Mouse (Mus musculus): Measurements from ENCODE around the gene Enox1. TPM values are rescaled to one million over a fixed set of nuclear protein-coding genes. Genes with fewer than 3 reads are reported as not detected.

The Enox1 gene
- polyA plus RNA-seq, 1 experiment, result 0.28 TPM

DNA sequence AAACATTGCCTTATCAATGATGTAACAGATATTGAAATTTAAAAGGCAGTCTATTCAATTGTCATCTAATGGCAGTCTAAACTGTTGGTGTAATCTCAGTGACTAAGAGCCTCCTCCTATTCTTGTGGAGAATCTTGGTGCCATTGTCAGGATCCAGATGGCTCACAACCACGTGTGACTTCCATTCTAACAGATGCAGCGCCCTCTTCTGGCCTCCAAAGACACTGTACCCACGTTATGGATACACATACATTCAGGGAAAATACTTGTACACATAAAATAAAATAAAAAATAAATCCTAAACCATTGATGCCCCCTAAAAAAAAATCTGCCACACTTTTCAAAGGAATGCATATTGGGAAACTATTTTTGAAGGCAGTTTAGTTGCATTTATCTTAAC lies 216.6 kb downstream of the Enox1 start:
- Histone ChIP-seq H3K4me3 (replicated peaks; ENCODE audit: extremely low read depth, low read depth, low read length) (no peak overlapping the region), H3K4me1 (ENCODE audit: control insufficient read depth, insufficient read depth, low read length) (no peaks in the 10 kb centered on the region)
- TF ChIP-seq CTCF (IDR thresholded peaks at IDR 0.05; ENCODE audit: insufficient read depth, low read length), result no peak
- TF ChIP-seq POLR2A (IDR thresholded peaks at IDR 0.05; ENCODE audit: borderline replicate concordance, extremely low read depth, low read depth, low read length), result no peak
- DNase-seq, result no peak
- 67% methylated on average over 3 of the region's 3 CpGs for WGBS

DNA sequence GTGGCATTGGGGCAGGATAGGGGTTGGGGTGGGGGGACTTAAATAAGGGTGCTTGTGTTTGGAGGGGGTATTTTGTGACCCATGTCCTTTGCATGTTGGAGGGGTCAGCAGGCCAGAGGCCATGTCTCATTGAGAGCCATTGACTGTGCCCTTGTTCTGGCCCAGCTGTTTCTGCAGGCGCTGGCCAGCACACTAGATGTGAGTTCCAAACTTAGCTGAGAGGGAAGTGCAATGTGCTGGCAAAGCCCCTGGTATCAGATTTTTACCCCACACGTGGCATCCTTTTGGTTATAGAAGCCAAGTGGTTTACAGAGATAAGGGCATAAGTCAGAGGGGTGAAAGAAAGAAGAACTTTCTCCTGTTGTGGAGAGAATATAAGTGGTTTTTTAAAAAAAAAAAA lies 218.5 kb downstream of the Enox1 start:
- Histone ChIP-seq H3K4me1 (ENCODE audit: control insufficient read depth, insufficient read depth, low read length) (no peaks in the 10 kb centered on the region), H3K4me3 (replicated peaks; ENCODE audit: extremely low read depth, low read depth, low read length) (no peak overlapping the region)
- TF ChIP-seq POLR2A (IDR thresholded peaks at IDR 0.05; ENCODE audit: borderline replicate concordance, extremely low read depth, low read depth, low read length), result no peak
- no peak for TF ChIP-seq CTCF (IDR thresholded peaks at IDR 0.05; ENCODE audit: insufficient read depth, low read length)
- no peak for DNase-seq
- WGBS, result 28% methylated on average over 2 of the region's 2 CpGs

DNA sequence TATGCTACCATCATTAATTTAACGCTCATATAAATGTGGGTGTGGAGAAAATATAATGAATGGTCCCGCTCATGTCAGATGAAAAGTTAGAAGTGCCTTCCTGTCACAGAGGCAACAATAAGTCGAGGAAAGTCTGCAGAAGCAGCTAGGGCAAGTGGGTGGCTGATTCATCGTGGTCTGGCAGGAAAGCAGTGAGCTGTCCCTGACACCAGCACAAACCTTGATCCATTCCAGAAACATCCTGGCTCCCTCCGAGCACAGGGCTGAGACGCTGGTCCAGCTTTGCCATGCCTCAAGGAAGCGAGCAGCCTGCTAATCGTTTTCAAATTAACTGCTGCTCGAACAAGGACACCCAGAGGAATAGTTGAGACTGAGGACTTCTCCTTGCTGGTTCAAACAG lies 219.1 kb downstream of the Enox1 start:
- H3K4me1 ChIP-seq (ENCODE audit: control insufficient read depth, insufficient read depth, low read length), result no peaks in the 10 kb centered on the region
- H3K4me3 ChIP-seq (replicated peaks; ENCODE audit: extremely low read depth, low read depth, low read length), result no peak overlapping the region
- 25% methylated on average over 9 of the region's 9 CpGs for WGBS
- no peak for TF ChIP-seq CTCF (IDR thresholded peaks at IDR 0.05; ENCODE audit: insufficient read depth, low read length)
- TF ChIP-seq POLR2A (IDR thresholded peaks at IDR 0.05; ENCODE audit: borderline replicate concordance, extremely low read depth, low read depth, low read length), result no peak
- no peak for DNase-seq

DNA sequence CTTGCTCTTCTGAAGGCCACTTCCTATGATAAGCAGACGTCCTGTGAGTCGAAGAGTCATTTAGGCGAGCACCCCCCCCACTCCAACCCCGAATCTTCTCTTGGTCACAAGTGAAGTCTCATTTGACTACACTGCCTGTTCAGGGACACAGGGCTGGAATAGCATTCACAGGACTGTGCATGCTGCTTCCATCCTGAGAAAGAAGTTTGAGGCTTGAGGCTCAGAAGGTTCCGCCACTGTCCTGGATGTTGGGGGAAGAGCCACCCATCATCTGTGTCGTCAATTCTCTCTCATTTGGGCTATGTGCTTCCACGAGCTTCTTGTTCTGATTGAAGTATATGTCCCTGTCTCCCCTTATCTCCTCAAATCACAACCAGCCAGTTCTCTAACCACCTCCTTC lies 220.2 kb downstream of the Enox1 start:
- 57% methylated on average over 7 of the region's 7 CpGs for WGBS
- DNase-seq, result no peak
- TF ChIP-seq CTCF (IDR thresholded peaks at IDR 0.05; ENCODE audit: insufficient read depth, low read length) (no peak), POLR2A (IDR thresholded peaks at IDR 0.05; ENCODE audit: borderline replicate concordance, extremely low read depth, low read depth, low read length) (no peak)
- H3K4me3 ChIP-seq (replicated peaks; ENCODE audit: extremely low read depth, low read depth, low read length), result no peak overlapping the region
- no peaks in the 10 kb centered on the region for H3K4me1 ChIP-seq (ENCODE audit: control insufficient read depth, insufficient read depth, low read length)

DNA sequence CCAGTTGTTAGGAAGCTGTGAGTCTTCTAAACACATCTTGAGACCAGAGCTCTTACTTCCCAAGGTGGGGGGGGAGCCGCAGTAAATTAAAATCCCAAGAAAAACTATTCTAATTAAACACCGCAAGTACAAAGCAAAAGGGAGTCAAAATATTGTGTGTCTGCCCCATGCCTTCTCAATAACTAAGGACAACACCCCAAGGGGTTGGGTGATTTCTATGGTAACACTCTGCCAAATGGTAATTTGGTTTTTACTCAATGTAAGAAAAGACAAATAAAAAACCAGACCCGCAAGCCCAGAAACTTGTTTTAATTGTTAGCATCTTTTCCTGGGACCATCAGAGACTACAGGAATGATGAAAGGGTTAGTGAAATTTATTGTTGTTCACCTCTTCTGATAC lies 220.9 kb downstream of the Enox1 start:
- no peak for TF ChIP-seq POLR2A (IDR thresholded peaks at IDR 0.05; ENCODE audit: borderline replicate concordance, extremely low read depth, low read depth, low read length)
- no peak for TF ChIP-seq CTCF (IDR thresholded peaks at IDR 0.05; ENCODE audit: insufficient read depth, low read length)
- 92% methylated on average over 3 of the region's 3 CpGs for WGBS
- no peak for DNase-seq
- H3K4me3 ChIP-seq (replicated peaks; ENCODE audit: extremely low read depth, low read depth, low read length), result no peak overlapping the region
- no peaks in the 10 kb centered on the region for H3K4me1 ChIP-seq (ENCODE audit: control insufficient read depth, insufficient read depth, low read length)

DNA sequence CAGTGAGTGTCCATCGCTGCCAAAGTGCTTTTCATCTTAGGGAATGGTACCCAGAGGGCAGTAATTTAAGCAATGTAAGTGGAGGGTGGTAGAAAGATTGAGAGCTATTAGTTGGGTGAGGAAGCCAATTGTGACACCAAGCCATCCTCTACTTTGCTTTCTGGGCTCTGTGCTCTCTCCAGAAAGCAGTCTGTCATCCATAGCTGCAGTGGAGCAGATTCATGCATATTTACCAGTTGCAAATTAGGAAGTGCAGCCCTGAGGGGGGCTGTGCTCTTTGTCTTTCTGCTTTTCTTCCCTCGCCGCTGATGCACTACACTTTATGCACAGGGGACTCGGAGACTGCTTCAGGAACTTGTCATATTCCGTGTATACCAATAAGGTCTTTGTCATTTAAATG lies 221.3 kb downstream of the Enox1 start:
- no peak for TF ChIP-seq POLR2A (IDR thresholded peaks at IDR 0.05; ENCODE audit: borderline replicate concordance, extremely low read depth, low read depth, low read length)
- no peak for TF ChIP-seq CTCF (IDR thresholded peaks at IDR 0.05; ENCODE audit: insufficient read depth, low read length)
- 74% methylated on average over 5 of the region's 5 CpGs for WGBS
- DNase-seq, result no peak
- Histone ChIP-seq H3K4me3 (replicated peaks; ENCODE audit: extremely low read depth, low read depth, low read length) (no peak overlapping the region), H3K4me1 (ENCODE audit: control insufficient read depth, insufficient read depth, low read length) (no peaks in the 10 kb centered on the region)

DNA sequence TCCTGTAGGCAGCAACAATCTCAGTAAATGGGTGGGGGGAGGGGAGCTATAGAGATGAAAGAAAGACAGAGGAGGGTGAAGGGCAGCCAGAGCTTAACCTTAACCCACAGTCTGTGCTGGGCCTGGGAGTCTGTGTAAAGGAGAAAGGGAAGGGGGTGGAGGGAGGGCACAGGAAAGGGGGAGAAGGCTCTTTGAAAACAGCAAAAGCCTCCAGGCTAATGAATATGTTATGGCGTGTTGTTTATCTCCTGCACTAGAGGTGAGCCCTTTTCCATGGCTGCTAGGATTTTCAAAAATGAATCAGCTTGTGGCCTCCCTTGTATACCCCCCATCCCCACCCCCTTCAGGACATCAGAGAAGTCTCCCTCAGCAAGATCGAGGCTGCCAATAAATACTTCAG lies 225.0 kb downstream of the Enox1 start:
- DNase-seq, result no peak
- no peak overlapping the region for H3K4me3 ChIP-seq (replicated peaks; ENCODE audit: extremely low read depth, low read depth, low read length)
- 52% methylated on average over 2 of the region's 2 CpGs for WGBS
- TF ChIP-seq POLR2A (IDR thresholded peaks at IDR 0.05; ENCODE audit: borderline replicate concordance, extremely low read depth, low read depth, low read length) (no peak), CTCF (IDR thresholded peaks at IDR 0.05; ENCODE audit: insufficient read depth, low read length) (no peak)
- H3K4me1 ChIP-seq (ENCODE audit: control insufficient read depth, insufficient read depth, low read length), result no peaks in the 10 kb centered on the region

DNA sequence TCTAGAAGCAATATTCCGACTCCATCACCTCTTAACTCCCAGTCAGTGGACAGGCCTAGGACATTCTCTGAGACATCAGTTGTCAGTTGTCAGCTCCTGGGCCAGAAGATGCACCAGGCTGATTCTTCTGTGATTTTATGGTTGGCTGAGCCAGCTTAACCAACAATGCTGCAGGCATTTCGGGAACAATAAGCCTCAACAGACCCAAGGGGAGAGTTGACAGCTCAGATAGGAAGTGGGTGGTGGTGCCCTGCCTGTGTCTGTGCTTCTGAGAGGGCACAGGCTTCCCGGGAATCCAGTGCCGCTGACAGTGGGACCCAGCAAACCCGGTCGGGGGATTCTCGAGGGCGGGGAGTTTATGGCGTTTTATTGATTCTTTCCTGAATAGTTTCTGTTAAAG lies 229.1 kb downstream of the Enox1 start:
- DNase-seq, result no peak
- no peak for TF ChIP-seq POLR2A (IDR thresholded peaks at IDR 0.05; ENCODE audit: borderline replicate concordance, extremely low read depth, low read depth, low read length)
- TF ChIP-seq CTCF (IDR thresholded peaks at IDR 0.05; ENCODE audit: insufficient read depth, low read length), result no peak
- no peaks in the 10 kb centered on the region for H3K4me1 ChIP-seq (ENCODE audit: control insufficient read depth, insufficient read depth, low read length)
- 62% methylated on average over 9 of the region's 9 CpGs for WGBS
- H3K4me3 ChIP-seq (replicated peaks; ENCODE audit: extremely low read depth, low read depth, low read length), result no peak overlapping the region

DNA sequence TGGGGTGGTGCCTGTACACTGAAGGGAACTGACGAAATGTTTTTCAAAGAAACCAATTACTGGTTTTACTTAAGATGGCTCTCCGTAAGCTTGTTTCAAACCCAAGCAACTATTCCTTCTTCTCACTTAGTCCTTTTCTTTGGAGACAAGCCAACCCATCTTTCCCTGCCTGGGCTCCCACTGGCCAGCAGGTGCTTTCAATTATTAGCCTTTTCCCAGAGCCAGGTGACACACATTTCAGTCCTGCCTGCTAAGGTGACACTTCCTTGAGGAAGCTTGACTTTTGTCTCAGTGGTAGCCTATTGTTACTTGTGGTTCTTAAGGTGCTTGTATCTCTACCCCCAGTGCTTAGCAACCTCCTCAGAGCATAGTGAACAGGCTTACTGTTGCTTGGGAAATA lies 231.3 kb downstream of the Enox1 start:
- H3K4me1 ChIP-seq (ENCODE audit: control insufficient read depth, insufficient read depth, low read length), result no peaks in the 10 kb centered on the region
- TF ChIP-seq CTCF (IDR thresholded peaks at IDR 0.05; ENCODE audit: insufficient read depth, low read length) (no peak), POLR2A (IDR thresholded peaks at IDR 0.05; ENCODE audit: borderline replicate concordance, extremely low read depth, low read depth, low read length) (no peak)
- no peak for DNase-seq
- H3K4me3 ChIP-seq (replicated peaks; ENCODE audit: extremely low read depth, low read depth, low read length), result no peak overlapping the region
- WGBS, result 96% methylated on average over 2 of the region's 2 CpGs

DNA sequence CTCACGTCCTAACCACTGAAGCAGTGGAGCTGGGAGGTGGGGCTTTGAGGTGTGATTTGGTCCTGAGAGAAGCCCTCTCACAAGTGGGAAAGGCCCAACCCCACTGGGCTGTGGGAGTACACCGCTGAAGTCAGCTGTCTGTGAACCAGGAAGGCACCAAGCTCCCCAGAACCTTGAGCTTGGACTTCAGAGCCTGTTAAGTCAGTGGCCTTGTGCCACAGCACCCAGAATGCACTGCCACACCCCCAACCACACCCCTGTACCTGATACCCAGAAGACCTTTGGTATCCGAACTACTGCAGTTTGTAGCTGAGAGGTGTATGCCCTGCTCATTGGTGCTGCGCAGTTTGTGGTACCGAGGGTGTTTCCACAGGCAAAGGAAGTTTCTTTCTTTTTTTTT lies 232.7 kb downstream of the Enox1 start:
- TF ChIP-seq CTCF (IDR thresholded peaks at IDR 0.05; ENCODE audit: insufficient read depth, low read length), result no peak
- TF ChIP-seq POLR2A (IDR thresholded peaks at IDR 0.05; ENCODE audit: borderline replicate concordance, extremely low read depth, low read depth, low read length), result no peak
- no peak overlapping the region for H3K4me3 ChIP-seq (replicated peaks; ENCODE audit: extremely low read depth, low read depth, low read length)
- no peak for DNase-seq
- H3K4me1 ChIP-seq (ENCODE audit: control insufficient read depth, insufficient read depth, low read length), result no peaks in the 10 kb centered on the region
- 76% methylated on average over 5 of the region's 5 CpGs for WGBS

DNA sequence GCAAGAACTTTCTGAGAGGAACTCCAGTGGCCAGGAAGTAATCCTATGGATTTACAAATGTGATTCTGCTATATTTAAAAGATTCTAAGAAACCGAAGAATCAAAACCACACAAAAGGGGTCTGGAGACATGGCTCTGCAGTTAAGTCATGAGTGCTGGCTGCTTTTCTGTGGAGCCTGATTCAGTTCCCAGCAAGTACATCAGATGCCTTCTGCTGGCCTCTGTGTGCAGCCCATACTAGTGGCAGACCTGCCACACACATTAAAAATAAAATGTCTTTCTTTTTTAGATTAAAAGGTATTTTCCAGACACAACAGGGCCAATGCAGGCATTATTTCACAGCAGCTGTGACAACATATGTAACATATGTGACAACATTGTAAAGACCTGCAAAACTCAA lies 235.9 kb downstream of the Enox1 start:
- TF ChIP-seq CTCF (IDR thresholded peaks at IDR 0.05; ENCODE audit: insufficient read depth, low read length), result no peak
- TF ChIP-seq POLR2A (IDR thresholded peaks at IDR 0.05; ENCODE audit: borderline replicate concordance, extremely low read depth, low read depth, low read length), result no peak
- Histone ChIP-seq H3K4me3 (replicated peaks; ENCODE audit: extremely low read depth, low read depth, low read length) (no peak overlapping the region), H3K4me1 (ENCODE audit: control insufficient read depth, insufficient read depth, low read length) (no peaks in the 10 kb centered on the region)
- no peak for DNase-seq
- 78% methylated on average over 1 of the region's 1 CpGs for WGBS
